Mouse (Mus musculus) G1E (cell line): ENCODE measurements around the gene Clpsl2.

ENCODE experiments used
- CTCF ChIP-seq: IDR thresholded peaks from 2 replicates; pipeline ENCODE4 v1.5.1; 2012; ENCODE audit warnings: low read depth, low read length, inconsistent platforms, mixed read lengths
- GATA1 ChIP-seq: IDR thresholded peaks from 2 replicates; pipeline ENCODE4 v1.6.1; 2012; ENCODE audit warnings: borderline replicate concordance, low read length, inconsistent platforms, mixed read lengths
- TAL1 ChIP-seq: conservative IDR thresholded peaks from 2 replicates; pipeline ENCODE4 v1.6.1; 2012; ENCODE audit warnings: low read depth, low read length, inconsistent platforms, mixed read lengths

- TF ChIP-seq CTCF (no peak), GATA1 (no peak), TAL1 (no peak)
Observed at GRCm38 (mm10) chr17:28565181-28565580, 16.0 kb downstream of the Clpsl2 start.
